Mouse (Mus musculus) liver, postnatal 0 days (tissue): ENCODE results near the gene Tfpi. TPM values are rescaled to one million over a fixed set of nuclear protein-coding genes. Genes with fewer than 3 reads are reported as not detected.
"Not testable (repeated sequence)": the region's sequence is repeated elsewhere in the genome, so short reads cannot be mapped to it uniquely, and the experiment has no call there.

Experiments used
- ATAC-seq: fragments of 200-750 bp; cut with Nextera tagmentation; 2 replicates; pipeline ENCODE4 v1.8.0; 2017; ENCODE audit warnings: mild to moderate bottlenecking, moderate library complexity
- DNase-seq: peaks from one replicate; pipeline ENCODE4 v3.0.0-alpha.2; 2016
- H3K27ac ChIP-seq: fragments of 300-500 bp; sonication (generic); 2 replicates; pipeline ENCODE4 v1.5.1; 2014; ENCODE audit warnings: antibody characterized with exemption, moderate library complexity, mild to moderate bottlenecking, low read depth
- H3K27me3 ChIP-seq: fragments of 300-500 bp; sonication (generic); 2 replicates; pipeline ENCODE4 v1.6.1; 2014; ENCODE audit warnings: low read length, control low read depth, mixed read lengths; ENCODE audit not compliant: insufficient read depth
- H3K36me3 ChIP-seq: fragments of 300-500 bp; sonication (generic); replicated peaks from 2 replicates; pipeline ENCODE4 v1.6.1; 2014; ENCODE audit warnings: mild to moderate bottlenecking, control low read depth, low read length, moderate library complexity, mixed read lengths; ENCODE audit not compliant: insufficient read depth
- H3K4me1 ChIP-seq: fragments of 300-500 bp; sonication (generic); 2 replicates; pipeline ENCODE4 v1.6.1; 2014; ENCODE audit warnings: antibody characterized with exemption, mild to moderate bottlenecking, control low read depth; ENCODE audit not compliant: insufficient read depth
- H3K4me2 ChIP-seq: fragments of 300-500 bp; sonication (generic); 2 replicates; pipeline ENCODE4 v1.6.1; 2014; ENCODE audit warnings: low read depth, mild to moderate bottlenecking, low read length, moderate library complexity, mixed read lengths
- H3K4me3 ChIP-seq: fragments of 300-500 bp; sonication (generic); 2 replicates; pipeline ENCODE4 v1.5.1; 2014; ENCODE audit warnings: low read depth, low read length
- H3K9ac ChIP-seq: fragments of 300-500 bp; sonication (generic); replicated peaks from 2 replicates; pipeline ENCODE4 v1.6.1; 2014; ENCODE audit warnings: mild to moderate bottlenecking, moderate library complexity
- H3K9me3 ChIP-seq: fragments of 300-500 bp; sonication (generic); 2 replicates; pipeline ENCODE4 v1.6.1; 2016; ENCODE audit warnings: mild to moderate bottlenecking, control low read depth, low read length, mixed read lengths
- CTCF ChIP-seq: sonication (generic); IDR thresholded peaks from 2 replicates; pipeline ENCODE4 v1.5.1; 2016; ENCODE audit warnings: antibody characterized with exemption, low read depth
- EP300 ChIP-seq: IDR thresholded peaks from 2 replicates; pipeline ENCODE4 v1.6.1; 2016; ENCODE audit warnings: antibody characterized with exemption, low read depth, mild to moderate bottlenecking
- WGBS: fragments of 180-500 bp; shearing (Covaris S2); extraction: QIAGEN DNeasy Blood & Tissue Kit; methylation state at CpG from one replicate; pipeline ENCODE4 v1.1.7; 2014; ENCODE audit not compliant: insufficient replicate concordance; 5-methylcytosine and 5-hydroxymethylcytosine counted together
- polyA plus RNA-seq: library from polyadenylated mRNA; unstranded; fragments of >200 nt; fragmentation: Nextera tagmentation; extraction: Ambion mirVana; gene quantifications from 2 replicates; pipeline ENCODE4 v1.2.1, GENCODE M21; 2015

Gene Tfpi
- polyA plus RNA-seq, 1 experiment from 2014 or later: 12.2 TPM

DNA sequence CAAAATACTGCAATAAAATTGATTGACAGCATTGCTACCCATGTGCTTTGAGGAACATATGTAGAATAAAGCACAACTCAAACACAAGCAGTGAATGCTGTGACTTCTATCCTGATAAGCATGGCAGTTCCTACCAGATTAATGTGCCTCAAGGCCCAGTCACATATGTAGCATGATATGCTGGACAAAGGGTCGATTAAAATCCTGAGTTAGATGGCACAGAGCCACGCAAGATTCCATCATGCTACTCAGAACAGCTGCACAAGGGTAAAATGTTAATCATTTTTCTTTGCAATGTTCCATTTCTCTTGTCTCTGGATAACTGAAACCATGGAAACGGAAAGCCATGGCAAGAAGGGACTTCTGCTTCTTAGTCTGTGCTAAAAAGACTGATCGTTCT lies 80.0 kb downstream of the Tfpi start:
- H3K4me2 ChIP-seq: no peak overlapping the region
- 71% methylated on average over 4 of the region's 4 CpGs for WGBS
- H3K9ac ChIP-seq: no peak overlapping the region
- H3K27ac ChIP-seq: no peak overlapping the region
- ATAC-seq (no peak), DNase-seq (no peak)
- H3K4me3 ChIP-seq: no peak overlapping the region
- peaks cover 21% of the 10 kb centered on the region for H3K4me1 ChIP-seq
- H3K36me3 ChIP-seq: no peaks in the 10 kb centered on the region
- no peak for TF ChIP-seq CTCF
- no peak for TF ChIP-seq EP300
- no peaks in the 10 kb centered on the region for H3K27me3 ChIP-seq
- H3K9me3 ChIP-seq: no peaks in the 10 kb centered on the region

DNA sequence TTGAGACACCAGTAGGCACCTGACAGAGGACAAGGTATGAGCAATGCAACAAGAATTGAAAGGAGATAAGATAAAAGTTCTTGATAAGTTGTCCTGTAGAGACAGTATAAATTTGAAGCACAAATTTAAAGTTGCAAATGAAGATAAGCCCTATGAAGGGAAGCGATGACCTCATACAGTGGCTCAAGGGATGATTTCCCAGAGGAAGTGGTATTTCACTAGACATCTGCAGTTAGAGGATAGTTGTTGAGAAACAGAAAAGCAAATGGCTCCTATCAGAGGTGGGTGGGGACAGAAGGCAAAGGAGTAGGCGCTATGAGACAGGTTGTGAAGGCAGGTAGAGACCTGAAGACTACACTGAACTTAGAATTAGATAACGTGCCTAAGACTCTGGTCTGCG lies 83.3 kb downstream of the Tfpi start:
- TF ChIP-seq CTCF (no peak), EP300 (peak; percentile 24; the same call in 1 of the 2 replicates)
- Histone ChIP-seq H3K9me3 (no peaks in the 10 kb centered on the region), H3K36me3 (no peaks in the 10 kb centered on the region), H3K27me3 (no peaks in the 10 kb centered on the region), H3K4me1 (peaks cover 21% of the 10 kb centered on the region), H3K4me2 (no peak overlapping the region), H3K9ac (no peak overlapping the region), H3K27ac (no peak overlapping the region), H3K4me3 (no peak overlapping the region)
- DNase-seq: no peak
- 64% methylated on average over 4 of the region's 4 CpGs for WGBS
- ATAC-seq: peak; percentile 8; the same call in 1 of the 2 replicates

DNA sequence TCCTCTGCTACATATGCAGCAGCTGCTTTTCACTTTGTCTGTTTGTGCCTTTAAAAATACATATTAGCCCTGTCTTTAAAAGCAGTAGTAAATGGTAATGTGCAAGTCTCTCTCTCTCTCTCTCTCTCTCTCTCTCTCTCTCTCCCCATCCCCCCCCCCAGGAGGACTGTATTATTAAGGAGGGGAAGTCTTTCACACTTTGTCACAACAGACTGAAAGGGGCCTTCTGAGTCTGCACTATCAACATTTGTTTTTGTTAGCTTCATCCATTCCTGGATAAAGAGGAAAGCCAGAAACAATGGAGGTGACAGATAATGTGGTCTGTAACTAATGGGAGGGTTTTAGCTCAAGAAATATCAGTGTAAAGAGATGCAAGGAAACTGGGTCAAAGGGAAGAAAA lies 87.5 kb downstream of the Tfpi start:
- no peak overlapping the region for H3K9ac ChIP-seq
- no peak overlapping the region for H3K4me3 ChIP-seq
- no peak for DNase-seq
- peak overlapping the region; percentile 55; the same call in 1 of the 2 replicates for H3K27ac ChIP-seq
- no peak for TF ChIP-seq CTCF
- no peaks in the 10 kb centered on the region for H3K9me3 ChIP-seq
- H3K27me3 ChIP-seq: no peaks in the 10 kb centered on the region
- H3K4me1 ChIP-seq: peaks cover 21% of the 10 kb centered on the region
- H3K36me3 ChIP-seq: no peaks in the 10 kb centered on the region
- no peak overlapping the region for H3K4me2 ChIP-seq
- no peak for ATAC-seq

DNA sequence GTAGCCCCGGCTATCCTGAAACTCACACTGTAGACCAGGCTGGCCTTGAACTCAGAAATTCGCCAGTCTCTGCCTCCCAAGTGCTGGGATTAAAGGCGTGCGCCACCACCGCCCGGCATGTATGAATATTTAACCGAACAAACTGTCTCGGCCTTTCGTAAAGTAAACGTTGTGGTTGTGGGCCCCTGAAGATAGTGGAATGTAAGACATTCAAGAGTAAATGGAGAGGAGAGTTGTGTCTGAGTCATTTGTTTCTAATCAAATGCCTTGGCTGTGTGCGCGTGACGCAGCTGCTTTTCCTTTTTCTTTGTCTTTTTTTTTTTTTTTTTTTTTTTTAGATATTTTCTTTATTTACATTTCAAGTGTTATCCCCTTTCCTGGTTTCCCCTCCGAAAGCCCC lies 88.0 kb downstream of the Tfpi start:
- not testable (repeated sequence) for H3K4me2 ChIP-seq, DNase-seq, H3K4me3 ChIP-seq, ATAC-seq, H3K9me3 ChIP-seq, H3K27me3 ChIP-seq, H3K36me3 ChIP-seq, H3K9ac ChIP-seq
- Histone ChIP-seq H3K27ac (peak overlapping the region; percentile 55; the same call in 1 of the 2 replicates), H3K4me1 (peaks cover 23% of the 10 kb centered on the region)
- 78% methylated on average over 14 of the region's 14 CpGs for WGBS

DNA sequence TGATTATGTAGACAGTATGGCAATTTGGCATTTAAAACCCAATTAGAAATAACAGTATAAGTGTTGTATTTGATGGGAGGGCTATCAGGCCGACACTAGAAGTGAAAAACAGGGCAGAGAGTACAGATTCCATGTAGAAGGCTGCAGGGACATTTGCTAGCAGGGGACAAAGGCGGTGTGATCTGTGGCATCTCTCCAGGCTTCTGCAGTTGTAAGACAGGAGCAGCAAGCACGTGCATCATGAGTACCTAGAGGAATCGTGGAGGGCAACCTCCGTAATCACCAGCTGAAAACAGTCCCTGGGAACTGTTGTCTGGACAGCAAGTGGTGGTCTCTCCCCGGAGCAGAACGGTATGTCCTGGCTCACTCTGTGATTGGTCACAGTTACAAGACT lies 88.6 kb downstream of the Tfpi start:
- Histone ChIP-seq H3K4me1 (peaks cover 22% of the 10 kb centered on the region), H3K27ac (peak overlapping the region; percentile 58), H3K9me3 (no peaks in the 10 kb centered on the region), H3K4me3 (peak overlapping the region; percentile 32), H3K4me2 (peak overlapping the region; percentile 63), H3K27me3 (no peaks in the 10 kb centered on the region), H3K9ac (peak overlapping the region; percentile 12; the same call in 1 of the 2 replicates), H3K36me3 (no peaks in the 10 kb centered on the region)
- no peak for ATAC-seq
- TF ChIP-seq EP300 (no peak), CTCF (no peak)
- 58% methylated on average over 7 of the region's 7 CpGs for WGBS
- DNase-seq: peak; percentile 19

DNA sequence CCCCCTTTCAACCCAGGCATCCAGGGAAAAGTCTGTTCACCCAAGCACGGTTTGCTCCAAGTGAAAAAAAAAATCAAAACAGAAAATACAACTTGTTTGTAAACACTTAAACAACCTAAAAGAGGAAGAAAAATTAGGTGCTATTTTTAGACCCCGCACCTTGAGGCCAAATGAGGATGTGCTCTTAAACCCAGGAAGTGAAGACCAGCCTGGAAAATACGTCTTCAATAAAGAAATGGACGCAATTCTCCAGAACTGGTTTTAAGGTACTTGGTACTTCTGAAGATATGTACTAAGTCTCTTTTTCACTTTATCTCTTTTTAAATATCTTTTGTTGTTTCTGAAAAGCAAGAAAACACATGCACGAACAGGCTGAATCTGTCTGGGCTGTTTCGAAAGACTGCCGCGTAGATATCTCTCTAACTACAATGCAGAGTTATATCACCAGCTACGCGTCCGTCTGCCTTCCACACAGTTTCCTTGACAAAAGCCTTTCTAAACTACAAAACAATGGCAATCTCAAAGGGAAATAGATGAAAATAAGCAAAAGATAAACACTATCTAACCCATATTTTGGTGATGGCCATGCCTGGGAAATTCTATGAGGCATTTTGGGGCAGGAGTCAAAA lies 89.1 kb downstream of the Tfpi start:
- WGBS: 31% methylated on average over 11 of the region's 11 CpGs
- Histone ChIP-seq H3K27ac (peak overlapping the region; percentile 58), H3K27me3 (no peaks in the 10 kb centered on the region), H3K4me1 (peaks cover 22% of the 10 kb centered on the region), H3K9ac (peak overlapping the region; percentile 12; the same call in 1 of the 2 replicates), H3K36me3 (no peaks in the 10 kb centered on the region), H3K4me2 (peak overlapping the region; percentile 63), H3K4me3 (peak overlapping the region; percentile 32), H3K9me3 (no peaks in the 10 kb centered on the region)
- ATAC-seq: 0 out of 2 replicates have a peak, but pooled peaks have one; percentile 28
- no peak for TF ChIP-seq EP300
- TF ChIP-seq CTCF: no peak
- DNase-seq: no peak
